Mouse (Mus musculus) hindbrain, embryonic 15.5 days (tissue): ENCODE results near the gene Tpo. TPM values are rescaled to one million over a fixed set of nuclear protein-coding genes. Genes with fewer than 3 reads are reported as not detected.

ENCODE experiments used
- ATAC-seq: fragments of 200-750 bp; cut with Nextera tagmentation; 2 replicates; pipeline ENCODE4 v1.8.0; 2017; ENCODE audit warnings: low read depth, moderate number of reproducible peaks, moderate TSS enrichment; ENCODE audit not compliant: low FRiP score
- H3K27ac ChIP-seq: fragments of 300-500 bp; sonication (generic); replicated peaks from 2 replicates; pipeline ENCODE4 v1.5.1; 2015; ENCODE audit warnings: mild to moderate bottlenecking, inconsistent platforms
- H3K27me3 ChIP-seq: fragments of 300-500 bp; sonication (generic); 2 replicates; pipeline ENCODE4 v1.6.1; 2015; ENCODE audit warnings: control low read depth, inconsistent platforms
- H3K36me3 ChIP-seq: fragments of 300-500 bp; sonication (generic); 2 replicates; pipeline ENCODE4 v1.6.1; 2015; ENCODE audit warnings: control low read depth, inconsistent platforms
- H3K4me1 ChIP-seq: fragments of 300-500 bp; sonication (generic); replicated peaks from 2 replicates; pipeline ENCODE4 v1.6.1; 2015; ENCODE audit warnings: control low read depth, inconsistent platforms
- H3K4me2 ChIP-seq: fragments of 300-500 bp; sonication (generic); 2 replicates; pipeline ENCODE4 v1.6.1; 2015; ENCODE audit warnings: moderate library complexity, mild to moderate bottlenecking, inconsistent platforms
- H3K4me3 ChIP-seq: fragments of 300-500 bp; sonication (generic); 2 replicates; pipeline ENCODE4 v1.5.1; 2015; ENCODE audit warnings: mild to moderate bottlenecking, inconsistent platforms
- H3K9ac ChIP-seq: fragments of 300-500 bp; sonication (generic); 2 replicates; pipeline ENCODE4 v1.6.1; 2015; ENCODE audit warnings: inconsistent platforms
- H3K9me3 ChIP-seq: fragments of 300-500 bp; sonication (generic); 2 replicates; pipeline ENCODE4 v1.6.1; 2016; ENCODE audit warnings: control low read depth, inconsistent platforms
- WGBS: fragments of 180-500 bp; shearing (Covaris S2); methylation state at CpG from one replicate; pipeline ENCODE4 v1.1.7; 2015; 5-methylcytosine and 5-hydroxymethylcytosine counted together
- polyA plus RNA-seq: library from polyadenylated mRNA; unstranded; fragments of >200 nt; fragmentation: Nextera tagmentation; extraction: Ambion mirVana; gene quantifications from 2 replicates; pipeline ENCODE4 v1.2.1, GENCODE M21; 2015

The Tpo gene
- polyA plus RNA-seq, 1 experiment from 2014 or later, result 0.27 TPM

DNA sequence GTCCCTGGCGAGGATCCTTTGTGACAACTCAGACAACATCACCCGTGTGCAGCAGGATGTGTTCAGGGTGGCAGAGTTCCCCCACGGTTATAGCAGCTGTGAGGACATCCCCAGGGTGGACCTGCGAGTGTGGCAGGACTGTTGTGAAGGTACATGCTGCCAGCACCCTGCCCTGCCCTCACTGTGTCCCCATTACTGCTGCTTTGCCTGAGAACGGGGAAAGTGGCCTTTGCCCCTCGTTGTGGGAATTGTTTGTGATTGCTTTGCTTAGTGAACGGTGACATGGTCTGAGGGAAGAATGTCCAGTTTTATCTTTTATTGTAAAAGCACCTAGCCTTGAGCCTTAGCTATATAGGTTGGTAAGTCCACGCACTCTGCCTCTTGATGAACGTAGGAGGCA, 125.8 kb downstream of the Tpo start:
- H3K36me3 ChIP-seq, result peaks cover 62% of the 10 kb centered on the region
- no peak overlapping the region for H3K9ac ChIP-seq
- WGBS, result 84% methylated on average over 9 of the region's 9 CpGs
- ATAC-seq, result no peak
- no peaks in the 10 kb centered on the region for H3K9me3 ChIP-seq
- no peak overlapping the region for H3K4me3 ChIP-seq
- H3K27me3 ChIP-seq, result no peaks in the 10 kb centered on the region
- H3K27ac ChIP-seq, result no peak overlapping the region
- H3K4me2 ChIP-seq, result no peak overlapping the region
- H3K4me1 ChIP-seq, result peaks cover 19% of the 10 kb centered on the region

Other genes starting within 250 kb of the Tpo start
- gene Pxdn, start 195.0 kb downstream of the Tpo start, polyA plus RNA-seq, result 46.9 and 48.6 TPM in 2 replicates
- gene Sntg2, start 240.8 kb upstream of the Tpo start, polyA plus RNA-seq, result 3.6 and 3.7 TPM in 2 replicates